Mouse (Mus musculus): ENCODE results near the gene Mill2.
"Not testable (repeated sequence)": the region's sequence is repeated elsewhere in the genome, so short reads cannot be mapped to it uniquely, and the experiment has no call there.

Mill2 gene

DNA sequence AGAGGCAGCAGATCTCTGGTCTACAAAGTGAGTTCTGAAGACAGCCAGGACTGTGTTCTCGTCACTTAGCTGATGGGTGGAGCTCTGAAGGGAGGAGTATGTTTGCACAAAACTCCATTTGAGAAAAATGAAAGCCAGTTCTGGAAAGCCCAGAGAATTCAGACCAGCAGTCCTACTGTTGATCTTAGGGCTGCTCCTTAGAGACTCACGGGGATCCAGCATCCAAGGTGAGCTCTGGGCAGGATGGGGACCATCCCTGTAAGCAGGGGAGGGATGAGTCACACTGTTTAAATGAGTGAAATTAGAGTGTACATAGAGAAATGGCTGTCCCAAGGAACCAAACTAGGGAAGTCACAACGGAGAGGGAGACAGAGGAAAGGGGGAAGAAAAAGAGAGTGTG lies at the start of gene Mill2:
TSS of gene Mill2 (plus strand) at position 102 of the 400 bp plus-strand sequence.
- no peak for DNase-seq (ENCODE audit: low spot score)

GRCm38 (mm10) chr7:18790671-18791070 lies 49.1 kb upstream of the Mill2 start:
- DNase-seq (ENCODE audit: low spot score) = not testable (repeated sequence)

DNA sequence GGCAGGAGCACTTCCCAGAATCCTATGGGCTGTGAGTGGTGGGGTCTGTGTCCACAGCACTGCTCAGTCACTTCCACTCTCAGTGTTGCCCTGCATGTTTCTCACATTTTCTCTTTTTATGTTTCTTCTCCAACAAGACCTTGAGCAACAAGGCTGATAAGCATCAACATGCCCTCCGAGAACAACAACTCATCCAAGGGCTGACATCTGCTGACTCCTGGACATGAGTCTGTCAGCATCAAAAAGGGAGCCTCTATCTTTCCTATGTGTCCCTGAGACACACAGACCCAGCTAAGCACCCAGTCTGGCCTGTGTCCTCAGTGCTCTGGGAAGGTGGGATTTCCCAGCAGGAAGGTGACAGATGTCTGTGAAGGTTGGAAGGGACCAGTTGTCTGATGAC lies 41.3 kb upstream of the Mill2 start, which contains the start of gene Psg19:
TSS of gene Psg19 (minus strand) at position 101 of the 400 bp plus-strand sequence.
- DNase-seq (ENCODE audit: low spot score) = no peak

GRCm38 (mm10) chr7:18799129-18799528 lies 40.6 kb upstream of the Mill2 start:
- no peak for DNase-seq (ENCODE audit: low spot score)

- no peak for DNase-seq (ENCODE audit: low spot score)
Measured at GRCm38 (mm10) chr7:18803526-18803925, 36.2 kb upstream of the Mill2 start.

GRCm38 (mm10) chr7:18818301-18818700 lies 21.5 kb upstream of the Mill2 start:
- no peak for DNase-seq (ENCODE audit: low spot score)

GRCm38 (mm10) chr7:18821507-18821906 lies 18.3 kb upstream of the Mill2 start, which contains the start of gene Psg17:
Gene Psg17, minus strand, starts transcription at chr7:18821607.
- DNase-seq (ENCODE audit: low spot score) = no peak

- no peak for DNase-seq (ENCODE audit: low spot score)
Measured at GRCm38 (mm10) chr7:18827792-18828546, 11.8 kb upstream of the Mill2 start.

- no peak for DNase-seq (ENCODE audit: low spot score)
Measured at GRCm38 (mm10) chr7:18828592-18828991, 11.2 kb upstream of the Mill2 start.

DNA sequence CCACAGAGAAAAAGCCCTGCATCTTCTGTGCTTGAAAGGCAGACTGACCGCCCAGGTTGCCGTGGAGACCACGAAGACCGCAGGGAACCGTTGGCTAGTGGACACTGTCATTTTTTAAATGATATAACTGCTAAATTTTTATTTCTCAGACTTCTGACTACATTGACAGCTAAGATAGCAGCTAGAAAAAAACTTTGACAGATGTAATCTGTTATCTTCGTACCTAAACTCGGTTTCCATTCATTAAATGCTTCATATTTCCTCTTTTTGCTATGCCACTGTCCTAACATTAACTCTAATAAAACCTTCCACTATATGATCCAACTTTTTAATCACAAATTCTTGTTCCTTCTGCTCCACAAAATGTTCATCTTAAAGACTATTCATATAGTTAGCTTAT lies 10.2 kb upstream of the Mill2 start:
- no peak for DNase-seq (ENCODE audit: low spot score)

DNA sequence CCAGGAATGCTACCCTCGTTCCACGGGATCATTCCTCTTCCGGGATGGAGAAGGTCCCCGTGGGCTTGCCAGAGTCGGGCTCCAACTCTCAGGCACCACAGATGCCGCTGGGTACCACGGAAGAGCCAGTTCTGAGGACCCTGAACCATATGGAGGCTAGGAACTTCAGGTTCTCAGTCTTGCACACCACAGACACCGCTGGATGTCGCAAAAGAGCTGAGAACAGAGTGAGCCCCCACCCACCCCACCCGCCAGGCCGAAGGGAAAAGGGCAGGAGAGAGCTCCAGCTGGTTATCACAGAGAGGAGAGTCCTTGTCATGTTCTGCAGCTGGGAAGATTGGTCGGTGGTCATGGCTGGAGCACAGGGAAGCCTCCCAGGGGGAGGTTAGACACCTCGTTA lies 7.5 kb upstream of the Mill2 start:
- DNase-seq (ENCODE audit: low spot score) = no peak

DNA sequence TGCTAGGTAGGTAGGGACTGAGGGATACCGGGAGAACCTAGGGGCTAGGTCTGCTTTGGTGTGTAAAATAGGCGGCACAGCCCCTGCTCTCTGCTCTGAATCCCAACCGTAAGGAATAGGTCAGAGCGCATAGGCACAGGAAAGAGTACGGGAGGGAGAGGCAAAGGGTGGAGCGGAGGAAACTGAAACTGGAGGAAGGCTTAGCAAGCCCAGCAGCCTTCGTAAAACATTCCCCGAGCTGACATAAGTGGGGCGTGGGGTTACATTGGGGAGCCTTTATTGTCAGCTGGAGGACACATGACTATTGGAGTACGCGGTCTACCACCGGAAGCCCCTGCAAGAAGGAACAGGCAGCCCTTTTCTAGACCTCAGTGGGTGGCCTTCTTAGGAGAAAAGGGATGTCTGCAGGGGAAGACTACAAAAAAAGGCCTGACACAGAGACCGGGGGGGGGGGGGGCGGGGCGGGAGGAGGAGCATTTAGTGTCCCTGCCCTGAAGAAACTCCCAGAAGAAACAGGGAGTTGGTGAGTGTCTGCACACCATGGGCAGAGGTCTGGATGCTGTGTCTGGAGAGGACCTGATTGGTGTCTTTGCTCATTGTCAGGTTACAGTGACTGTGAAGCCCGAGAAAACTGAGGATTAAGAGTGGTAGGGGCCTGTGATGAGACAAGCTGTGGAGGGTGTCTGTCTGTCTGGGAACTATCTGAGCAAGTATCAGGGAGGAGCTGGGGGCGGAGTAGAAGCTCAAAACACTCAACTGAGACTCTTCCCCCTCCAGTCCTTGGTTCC lies 814 bp downstream of the Mill2 start:
- DNase-seq (ENCODE audit: low spot score) = no peak

DNA sequence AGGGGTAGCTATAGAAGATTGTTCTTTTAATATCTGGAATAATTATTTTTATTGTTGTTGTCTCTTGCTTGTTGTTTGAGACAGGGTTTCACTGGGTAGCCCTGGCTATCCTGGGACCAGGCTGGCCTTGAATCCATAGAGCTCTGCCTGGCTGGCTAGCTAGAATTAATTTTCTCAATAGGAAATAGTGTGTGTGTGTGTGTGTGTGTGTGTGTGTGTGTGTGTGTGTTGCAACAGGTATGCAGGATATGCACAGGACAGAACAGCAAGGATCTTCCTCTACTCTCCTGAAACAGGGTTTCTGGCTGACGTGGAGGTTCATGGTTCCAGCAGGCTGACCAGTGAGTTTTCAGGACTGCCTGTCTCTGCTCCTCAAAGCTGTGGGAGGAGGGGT lies 1.4 kb downstream of the Mill2 start:
- DNase-seq (ENCODE audit: low spot score) = no peak

GRCm38 (mm10) chr7:18844811-18845210 lies 5.0 kb downstream of the Mill2 start:
- DNase-seq (ENCODE audit: low spot score) = no peak

GRCm38 (mm10) chr7:18848395-18848794 lies 8.6 kb downstream of the Mill2 start:
- no peak for DNase-seq (ENCODE audit: low spot score)

GRCm38 (mm10) chr7:18858310-18858916 lies 18.6 kb downstream of the Mill2 start:
- no peak for DNase-seq (ENCODE audit: low spot score)

- DNase-seq (ENCODE audit: low spot score) = no peak
Measured at GRCm38 (mm10) chr7:18862801-18863200, 23.0 kb downstream of the Mill2 start.

- DNase-seq (ENCODE audit: low spot score) = no peak
Measured at GRCm38 (mm10) chr7:18868491-18868890, 28.7 kb downstream of the Mill2 start.

GRCm38 (mm10) chr7:18871031-18871430 lies 31.3 kb downstream of the Mill2 start, which contains the start of gene Pglyrp1:
Gene Pglyrp1, plus strand, starts transcription at chr7:18871331.
- DNase-seq (ENCODE audit: low spot score) = not testable (repeated sequence)

- no peak for DNase-seq (ENCODE audit: low spot score)
Measured at GRCm38 (mm10) chr7:18872014-18872802, 32.4 kb downstream of the Mill2 start.

- DNase-seq (ENCODE audit: low spot score) = no peak
Measured at GRCm38 (mm10) chr7:18872816-18873215, 33.0 kb downstream of the Mill2 start.

DNA sequence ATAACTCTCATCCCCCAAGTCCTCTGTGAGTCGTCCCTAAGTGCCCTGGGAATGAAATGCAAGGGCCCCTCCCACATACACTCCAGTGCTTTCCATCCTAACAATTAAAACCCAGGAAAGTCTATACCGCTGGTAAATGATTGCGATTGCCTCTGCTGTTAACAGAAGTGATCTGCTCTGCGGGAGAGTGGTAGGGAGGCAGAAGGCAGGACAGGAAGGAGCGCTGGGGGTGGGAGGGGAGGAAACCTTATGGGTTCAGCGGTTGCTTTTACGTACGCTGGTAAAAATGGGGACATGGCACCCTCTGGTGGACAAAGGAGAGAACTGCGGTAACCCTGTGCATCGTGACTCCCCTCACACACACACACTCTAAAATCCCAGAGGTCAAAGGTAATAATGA lies 33.5 kb downstream of the Mill2 start:
- DNase-seq (ENCODE audit: low spot score) = peak; percentile 71

All from MN1 (cell line).